Mouse (Mus musculus) kidney, postnatal 25 days (tissue): Measurements from ENCODE around the gene Rtl8c.
A peak's percentile ranks its signal among the peaks of the same experiment; 100 is the strongest.
"Not testable (repeated sequence)": the region's sequence is repeated elsewhere in the genome, so short reads cannot be mapped to it uniquely, and the experiment has no call there.

Experiments used
- DNase-seq, 2 experiments: peaks; one replicate each; pipeline ENCODE4 v3.0.0; 2021; ENCODE audit warnings: mixed read lengths in 2 of 2

The Rtl8c gene

GRCm38 (mm10) chrX:53607242-53608121 lies at the start of gene Rtl8c:
TSS of gene Rtl8c (plus strand) at chrX:53608032.
- DNase-seq, result peak; percentile 67 to 74

DNA sequence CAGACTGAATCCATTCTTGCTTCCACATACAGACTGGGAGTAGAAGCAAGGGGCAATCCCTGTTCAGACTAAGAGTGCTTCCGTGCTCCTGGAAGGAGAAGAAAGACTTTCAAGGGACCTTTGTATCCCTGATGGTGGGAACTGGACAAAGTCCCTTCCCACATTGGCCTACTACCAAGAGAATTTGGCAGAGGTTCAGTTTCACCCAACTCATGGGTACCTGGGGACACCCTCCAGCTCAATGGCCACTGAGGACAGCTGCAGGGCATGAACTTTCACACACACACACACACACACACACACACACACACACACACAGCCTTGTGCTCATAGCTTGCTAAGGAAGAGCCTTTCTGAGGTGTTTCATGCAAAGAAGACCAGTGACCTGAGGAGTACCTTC lies 28.5 kb upstream of the Rtl8c start:
- DNase-seq, result peak; percentile 60 to 70

- DNase-seq, result peak; percentile 2 to 47
Observed at GRCm38 (mm10) chrX:53581407-53581806, 26.4 kb upstream of the Rtl8c start.

- DNase-seq, result not testable (repeated sequence)
Observed at GRCm38 (mm10) chrX:53583404-53583803, 24.4 kb upstream of the Rtl8c start.

- peak in 1 of 2 experiments; percentile 77 for DNase-seq
Observed at GRCm38 (mm10) chrX:53599993-53600392, 7.8 kb upstream of the Rtl8c start.

DNA sequence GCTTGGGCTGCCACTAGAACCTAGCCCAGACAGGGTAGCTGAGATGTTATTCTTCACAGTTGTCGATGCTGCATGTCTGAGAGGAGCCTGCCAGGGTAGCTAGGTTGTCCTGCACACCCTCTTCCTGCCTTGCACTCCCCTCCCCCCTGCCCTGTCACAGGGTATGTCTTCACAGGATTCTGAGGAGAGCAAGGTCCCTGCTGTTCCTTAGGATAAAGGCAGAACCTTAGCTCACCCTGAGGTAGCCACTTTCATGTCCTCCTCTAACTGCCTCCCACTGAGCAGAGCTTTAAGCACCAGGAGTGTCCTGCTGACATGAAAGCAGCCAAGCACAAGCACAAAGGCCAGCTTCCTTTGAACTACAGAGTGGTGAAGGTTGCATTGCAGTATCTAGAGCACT lies 1.7 kb upstream of the Rtl8c start:
- not testable (repeated sequence) for DNase-seq

DNA sequence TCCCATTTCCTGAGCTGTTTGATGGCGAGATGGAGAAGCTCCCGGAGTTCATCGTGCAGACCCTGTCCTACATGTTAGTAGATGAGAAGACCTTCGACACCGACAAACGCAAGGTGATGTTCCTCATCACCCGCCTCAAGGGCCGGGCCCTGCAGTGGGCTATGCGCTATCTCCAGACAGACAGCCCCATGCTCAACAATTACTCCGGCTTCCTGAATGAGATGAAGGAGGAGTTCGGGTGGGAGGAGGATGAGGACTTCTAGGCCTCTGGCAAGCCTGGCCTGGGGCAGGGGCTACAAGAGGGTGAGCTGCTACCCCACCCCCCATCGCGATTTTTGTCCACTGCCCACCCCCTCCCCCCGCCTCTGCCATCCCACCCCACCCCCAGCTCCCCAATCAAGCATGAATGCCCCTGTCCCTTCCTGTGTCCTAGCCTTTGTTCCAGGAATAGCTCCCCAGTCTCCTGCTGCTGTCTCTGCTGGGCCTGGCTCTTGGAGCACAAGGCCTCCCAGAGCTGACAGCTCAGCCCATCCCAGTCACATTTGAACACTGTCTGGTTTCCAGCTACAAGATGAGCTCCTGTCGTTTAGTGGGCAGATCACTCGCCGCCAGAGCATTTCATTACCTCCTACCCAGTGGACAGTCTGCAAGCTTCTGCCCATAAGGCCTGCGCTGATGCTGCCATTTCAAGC lies 436 bp downstream of the Rtl8c start:
- peak; percentile 1 to 33 for DNase-seq

DNA sequence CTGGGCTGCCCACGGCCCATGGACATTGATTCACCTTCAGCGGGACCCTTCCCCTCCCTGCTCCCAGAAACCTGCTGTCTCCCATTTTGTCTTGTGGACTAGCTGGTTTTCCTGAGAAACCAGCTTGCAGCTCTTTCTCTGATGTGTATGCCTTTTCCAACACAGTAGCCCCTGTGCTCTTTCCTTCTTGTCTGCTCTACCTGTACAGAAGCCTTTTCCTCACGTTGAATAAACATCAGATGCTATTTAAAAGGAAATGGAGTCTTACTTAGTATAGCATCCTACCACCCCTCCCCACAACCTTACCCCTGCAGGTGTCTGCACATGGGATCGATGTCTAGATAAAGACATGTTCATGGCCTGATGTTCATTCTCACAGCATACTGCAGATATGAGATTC lies 1.0 kb downstream of the Rtl8c start, which contains the start of gene Gm14597:
Gene Gm14597, minus strand, starts transcription at position 101 of the 400 bp plus-strand sequence.
- DNase-seq, result not testable (repeated sequence)

DNA sequence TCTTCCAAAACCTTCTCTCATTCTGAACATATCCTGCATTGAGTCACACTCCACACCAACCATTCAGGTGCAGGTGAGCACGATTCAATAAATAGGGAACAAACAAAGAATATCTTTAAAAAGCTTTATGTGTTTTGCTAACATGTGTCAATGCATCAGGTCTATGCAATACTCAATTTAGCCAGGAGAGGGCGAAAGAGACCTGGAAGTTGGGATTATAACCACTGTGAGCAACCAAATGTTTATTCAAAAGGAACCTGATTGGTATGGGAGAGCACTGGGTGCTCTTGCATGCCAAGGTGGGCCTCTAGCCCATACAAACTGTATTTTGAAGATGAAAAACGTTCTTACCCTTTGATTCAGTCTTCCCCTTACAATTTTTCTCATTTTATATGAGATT lies 2.7 kb downstream of the Rtl8c start:
- DNase-seq, result peak; percentile 32 to 77

DNA sequence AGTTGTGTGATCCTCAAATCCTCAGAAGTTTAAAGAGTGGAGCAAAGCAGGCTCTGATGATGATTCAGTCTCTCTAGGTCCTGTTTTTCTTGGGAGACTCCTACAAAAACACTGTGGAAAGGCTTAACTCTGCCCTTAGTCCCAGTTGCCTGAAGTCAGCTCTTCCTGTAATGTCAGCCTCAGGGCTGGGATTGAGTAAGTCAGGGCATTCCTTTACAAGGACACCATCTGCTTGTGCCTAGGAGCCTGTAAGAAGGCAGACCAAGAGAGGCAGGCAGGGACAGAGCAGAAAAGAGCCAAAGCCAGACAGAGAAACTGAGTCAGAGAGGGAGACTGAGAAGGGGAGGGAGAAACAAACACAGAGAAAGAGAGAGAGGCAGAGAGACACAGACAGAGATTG lies 3.6 kb downstream of the Rtl8c start:
- DNase-seq, result not testable (repeated sequence)

DNA sequence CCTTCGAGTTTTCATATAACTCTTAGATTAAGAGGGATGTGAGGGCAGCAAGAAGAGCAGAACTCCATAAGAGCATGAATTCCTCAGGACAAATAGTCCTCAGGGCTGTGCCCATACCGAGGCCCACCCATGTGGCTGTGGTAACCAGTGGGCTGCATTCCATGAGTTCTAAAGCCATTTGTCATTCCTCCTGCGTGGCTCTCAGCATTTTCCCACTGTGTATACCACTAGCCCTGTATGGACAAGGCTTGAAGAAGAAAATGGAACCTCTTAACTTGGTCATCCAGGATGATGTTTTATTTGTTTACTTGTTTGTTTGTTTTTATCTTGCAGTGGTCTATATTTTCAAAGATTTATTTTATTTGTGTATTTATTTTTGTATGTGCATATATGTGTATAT lies 30.3 kb downstream of the Rtl8c start:
- not testable (repeated sequence) for DNase-seq

DNA sequence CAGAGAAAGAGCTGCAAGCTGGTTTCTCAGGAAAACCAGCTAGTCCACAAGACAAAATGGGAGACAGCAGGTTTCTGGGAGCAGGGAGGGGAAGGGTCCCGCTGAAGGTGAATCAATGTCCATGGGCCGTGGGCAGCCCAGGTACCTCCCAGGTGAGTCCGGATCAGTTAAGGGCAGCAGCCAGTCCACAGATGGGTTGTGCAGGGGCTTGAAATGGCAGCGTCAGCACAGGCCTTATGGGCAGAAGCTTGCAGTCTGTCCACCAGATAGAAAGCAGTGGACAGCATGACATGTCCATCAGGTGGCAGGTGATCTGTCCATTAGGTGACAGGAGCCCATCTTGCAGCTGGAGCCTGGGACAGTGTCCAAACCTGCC lies 34.8 kb downstream of the Rtl8c start:
- DNase-seq, result not testable (repeated sequence)

DNA sequence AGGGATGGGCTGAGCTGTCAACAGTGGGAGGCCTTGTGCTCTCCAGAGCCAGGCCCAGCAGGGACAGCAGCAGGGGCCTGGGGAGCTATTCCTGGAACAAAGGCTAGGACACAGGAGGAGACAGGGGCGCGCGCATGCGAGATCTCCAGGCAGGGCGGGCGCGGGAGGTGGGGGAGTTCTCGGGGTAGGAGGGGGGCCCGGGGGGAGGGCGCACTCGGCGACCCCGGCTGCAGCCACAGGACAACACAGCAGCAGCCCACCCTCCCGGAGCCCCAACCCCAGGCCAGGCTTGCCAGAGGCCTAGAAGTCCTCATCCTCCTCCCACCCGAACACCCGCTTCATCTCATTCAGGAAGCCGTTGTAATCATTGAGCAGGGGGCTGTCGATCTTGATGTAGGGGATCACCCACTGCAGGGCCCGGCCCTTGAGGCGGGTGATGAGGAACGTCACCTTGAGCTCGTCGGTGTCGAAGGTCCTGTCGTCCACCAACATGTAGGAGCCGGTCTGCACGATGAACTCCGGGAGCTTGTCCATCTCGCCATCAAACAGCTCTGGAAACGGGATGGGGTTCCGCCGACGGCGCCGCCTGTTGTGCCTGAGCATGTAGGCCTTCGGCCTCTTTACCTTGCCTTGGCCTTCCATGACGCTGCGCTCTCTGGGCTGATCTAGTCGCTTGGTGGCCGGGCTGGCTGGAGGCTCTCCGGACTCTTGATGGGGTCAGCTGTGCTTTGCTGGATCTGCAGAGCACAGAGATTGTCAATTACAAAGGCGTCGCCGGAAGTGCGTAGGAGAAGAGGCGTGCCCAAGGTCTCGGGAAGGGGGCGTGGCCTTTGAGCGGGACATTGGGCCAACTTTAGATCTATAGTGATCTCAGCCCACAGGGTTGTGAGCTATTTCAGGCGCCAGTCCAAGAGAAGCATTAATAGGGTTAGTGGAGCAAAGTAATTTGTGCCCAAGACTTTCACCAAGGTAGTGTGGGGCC lies 35.4 kb downstream of the Rtl8c start, which contains the start of gene Rtl8a:
Gene Rtl8a, minus strand, starts transcription at position 703 of the 982 bp plus-strand sequence.
- peak; percentile 89 for DNase-seq

GRCm38 (mm10) chrX:53645885-53646284 lies 38.1 kb downstream of the Rtl8c start:
- no peak for DNase-seq

- DNase-seq, result not testable (repeated sequence)
Observed at GRCm38 (mm10) chrX:53652917-53653316, 45.1 kb downstream of the Rtl8c start.
